Mouse (Mus musculus): Measurements from ENCODE around the gene Spout1.
"Not testable (repeated sequence)": the region's sequence is repeated elsewhere in the genome, so short reads cannot be mapped to it uniquely, and the experiment has no call there.

Gene Spout1

DNA sequence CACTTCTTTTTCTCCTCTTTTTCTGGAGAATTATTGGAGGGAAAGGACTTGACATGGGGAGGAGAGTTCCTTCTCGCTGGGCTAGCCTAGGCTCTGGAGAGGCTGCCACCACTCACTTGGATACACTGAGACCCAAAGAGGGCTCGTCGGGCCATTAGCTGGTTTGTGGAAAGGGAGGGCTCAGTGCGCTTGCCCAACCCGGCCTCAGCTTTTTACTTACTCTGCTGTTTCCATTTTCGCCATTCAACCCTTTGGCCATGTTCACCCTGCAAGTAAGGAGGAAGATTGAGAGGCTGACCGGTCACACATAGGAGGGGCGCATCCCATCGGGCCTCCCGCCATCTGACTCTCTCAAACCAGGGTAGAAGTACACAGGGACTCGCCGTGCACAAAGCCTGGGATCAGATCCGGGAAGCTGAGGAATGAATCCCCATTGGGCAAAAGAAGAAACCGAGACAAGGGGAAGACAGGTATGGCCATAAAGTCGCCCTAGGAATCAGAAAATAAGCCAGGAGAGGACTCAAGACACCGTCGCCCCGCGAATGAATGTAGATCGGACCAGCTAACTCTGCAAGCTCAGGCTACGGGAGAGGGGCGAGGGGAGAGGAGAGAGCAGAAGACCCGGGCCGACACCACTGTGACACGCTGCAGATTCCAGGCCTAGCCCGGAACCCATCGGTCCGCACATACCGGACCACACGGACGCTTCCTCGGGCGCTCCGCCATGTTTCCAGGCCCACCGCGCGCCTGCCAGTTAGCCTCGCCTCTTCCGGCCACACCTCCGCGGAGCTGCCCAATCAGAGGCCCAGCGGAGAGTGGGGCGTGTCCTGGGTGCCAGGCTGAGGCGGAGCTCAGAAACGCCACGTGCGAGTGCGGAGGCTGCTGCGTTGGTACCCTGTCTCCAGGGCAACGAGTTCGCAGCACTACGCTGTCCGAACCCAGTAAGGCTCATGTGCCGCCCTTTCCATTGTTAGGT lies at the start of gene Spout1:
Gene Spout1 (minus strand): TSS at position 760 of the 976 bp plus-strand sequence.
- peak; percentile 88 to 92 for DNase-seq

GRCm38 (mm10) chr2:30216293-30216692 lies 38.0 kb upstream of the Spout1 start:
- DNase-seq: no peak

- DNase-seq: no peak
Observed at GRCm38 (mm10) chr2:30215493-30215892, 37.2 kb upstream of the Spout1 start.

DNA sequence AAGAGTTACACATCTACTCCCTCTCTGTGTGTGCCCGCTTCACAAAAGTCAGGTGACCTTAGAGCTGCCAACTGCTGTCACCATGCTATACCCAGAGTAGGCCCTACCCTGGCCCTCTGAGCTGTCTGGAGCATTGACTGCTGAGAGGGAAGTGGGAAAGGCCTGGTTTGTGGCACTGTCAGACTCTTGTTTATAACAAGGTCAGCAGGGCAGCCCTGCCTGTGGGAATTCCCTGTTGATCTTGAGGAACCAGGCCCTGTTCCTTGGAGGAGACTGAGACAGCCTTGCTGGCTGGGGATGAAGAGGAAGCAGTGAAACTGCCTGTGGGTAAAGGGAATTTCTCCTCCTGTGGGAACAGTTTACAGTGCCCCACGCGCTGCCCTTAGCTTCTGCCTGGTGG lies 36.5 kb upstream of the Spout1 start:
- DNase-seq: no peak

DNA sequence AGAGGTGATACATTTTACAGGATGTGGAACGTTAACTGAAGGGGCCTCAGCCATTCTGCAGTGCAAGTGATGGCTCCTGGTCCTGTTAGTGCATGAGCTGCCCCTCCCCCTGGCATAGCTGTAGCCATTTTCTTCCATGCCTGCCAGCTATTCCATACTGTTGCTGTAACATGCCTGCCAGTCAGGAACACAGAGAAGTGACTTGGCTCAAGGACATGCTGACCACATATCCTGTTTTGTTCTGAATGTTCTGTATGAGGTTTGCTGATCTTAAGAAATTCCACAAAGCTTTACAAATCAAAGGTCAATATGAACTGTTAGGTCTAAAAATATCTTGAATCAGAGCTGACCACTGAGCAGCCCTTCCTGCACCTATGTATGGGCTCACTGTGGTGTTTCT lies 34.7 kb upstream of the Spout1 start:
- DNase-seq: no peak

DNA sequence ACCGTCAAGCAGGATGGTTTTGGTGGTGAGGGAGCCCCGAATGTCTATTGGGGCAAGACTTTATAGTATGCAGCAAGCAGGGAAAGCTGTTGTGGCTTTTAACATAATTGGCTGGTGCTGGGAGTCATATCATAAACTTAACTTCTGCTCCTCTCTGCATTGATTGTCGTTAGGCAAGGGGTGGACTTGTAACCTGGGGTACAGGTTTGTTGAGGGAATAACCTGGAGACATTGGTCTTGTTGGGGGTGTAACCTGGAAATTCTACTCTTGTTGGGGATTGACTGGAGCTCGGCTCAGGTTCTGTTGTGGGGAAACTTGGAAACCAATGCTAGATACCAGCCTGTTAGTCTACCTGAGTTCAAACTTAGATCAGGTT lies 33.9 kb upstream of the Spout1 start:
- DNase-seq: no peak

DNA sequence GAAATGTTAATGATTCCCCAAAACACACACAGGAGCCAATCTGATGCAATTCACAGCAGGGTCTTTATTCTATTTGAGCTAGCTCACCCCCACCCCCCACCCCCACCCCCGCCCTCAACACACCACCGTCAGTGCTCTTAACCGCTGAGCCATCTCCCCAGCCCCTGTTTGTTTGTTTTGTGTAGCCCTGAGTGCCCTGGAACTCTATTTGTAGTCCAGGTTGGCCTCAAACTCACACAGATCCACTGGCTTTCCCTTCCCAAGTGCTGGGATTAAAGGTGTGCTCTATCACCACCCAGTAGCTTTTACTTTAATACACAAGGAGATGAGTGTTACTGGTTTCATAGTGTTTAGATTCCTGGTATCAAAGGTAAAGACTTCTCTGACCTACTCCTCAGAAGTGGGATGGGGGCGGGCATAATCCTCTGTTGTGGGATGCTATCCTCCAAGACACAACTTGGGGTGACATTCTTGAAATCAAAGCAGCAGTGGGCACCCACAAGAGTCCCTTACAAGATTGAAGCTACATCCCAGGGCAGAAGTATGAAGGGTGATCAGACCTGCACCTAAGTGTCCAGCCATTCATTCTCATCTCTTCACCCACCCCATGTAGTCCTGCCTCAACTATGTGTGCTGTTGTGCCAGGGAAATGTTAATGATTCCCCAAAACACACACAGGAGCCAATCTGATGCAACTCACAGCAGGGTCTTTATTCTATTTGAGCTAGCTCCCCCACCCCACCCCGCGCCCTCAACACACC lies 33.3 kb upstream of the Spout1 start:
- no peak for DNase-seq

GRCm38 (mm10) chr2:30207886-30208285 lies 29.6 kb upstream of the Spout1 start:
- DNase-seq: no peak

- no peak for DNase-seq
Observed at GRCm38 (mm10) chr2:30207401-30207800, 29.1 kb upstream of the Spout1 start.

DNA sequence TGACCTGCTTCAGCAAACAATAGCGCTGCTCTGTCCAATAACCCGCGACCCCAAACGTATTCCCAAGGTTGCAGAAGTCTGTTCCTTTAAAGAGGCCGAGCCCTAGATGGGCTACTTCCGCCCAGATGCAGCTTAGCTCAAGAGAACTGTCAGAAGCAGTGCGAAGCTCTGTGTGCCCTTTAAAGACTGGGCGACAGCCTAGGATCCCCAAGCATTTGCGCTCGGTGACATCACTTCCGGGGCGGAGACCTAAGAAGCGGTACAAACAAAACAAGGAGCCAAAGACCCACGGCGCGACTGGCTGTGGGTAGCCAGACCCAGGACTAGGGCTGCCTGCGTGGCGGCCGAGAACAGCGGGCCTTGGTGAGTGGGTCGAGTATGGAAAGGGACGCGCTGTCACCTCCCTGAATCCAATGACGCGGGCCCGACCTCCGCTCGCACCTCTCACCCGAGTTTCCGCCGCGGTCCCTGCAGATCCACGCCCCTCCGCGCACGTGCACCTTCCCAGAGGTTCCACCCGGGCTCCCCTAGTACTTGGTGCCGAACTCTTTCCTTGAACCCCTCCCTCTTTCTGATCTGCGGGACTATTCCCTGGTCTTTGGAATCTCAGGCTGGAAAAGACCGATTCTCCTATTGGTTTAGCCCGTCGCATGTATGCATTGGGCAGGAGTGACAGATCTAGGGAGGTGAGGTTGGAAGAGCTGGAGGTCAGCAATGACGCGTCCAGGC lies 27.5 kb upstream of the Spout1 start, which contains the start of gene Kyat1:
Gene Kyat1 (minus strand): TSS at position 219 of the 729 bp plus-strand sequence.
- peak; percentile 84 to 94 for DNase-seq

GRCm38 (mm10) chr2:30205255-30205628 lies 27.0 kb upstream of the Spout1 start:
- DNase-seq: no peak

DNA sequence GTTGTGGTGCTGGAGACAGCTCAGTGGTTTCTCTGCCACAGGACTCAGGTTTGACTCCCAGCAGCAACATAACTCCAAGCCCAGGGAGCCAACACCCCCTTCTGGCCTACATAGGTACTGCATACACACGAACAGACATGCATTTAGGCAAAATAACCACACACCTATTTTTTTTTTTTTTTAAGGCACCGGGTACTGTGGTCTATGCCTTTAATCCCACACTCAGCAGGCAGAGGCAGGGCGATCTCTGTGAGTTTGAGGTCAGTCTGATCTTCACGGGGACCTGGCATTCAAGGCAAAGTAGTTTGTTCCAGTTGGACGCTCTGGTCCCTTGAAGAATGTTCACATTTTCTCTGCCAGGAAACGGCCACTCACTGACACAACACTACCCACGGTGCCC lies 25.2 kb upstream of the Spout1 start:
- peak in 1 of 2 experiments; percentile 10 for DNase-seq

DNA sequence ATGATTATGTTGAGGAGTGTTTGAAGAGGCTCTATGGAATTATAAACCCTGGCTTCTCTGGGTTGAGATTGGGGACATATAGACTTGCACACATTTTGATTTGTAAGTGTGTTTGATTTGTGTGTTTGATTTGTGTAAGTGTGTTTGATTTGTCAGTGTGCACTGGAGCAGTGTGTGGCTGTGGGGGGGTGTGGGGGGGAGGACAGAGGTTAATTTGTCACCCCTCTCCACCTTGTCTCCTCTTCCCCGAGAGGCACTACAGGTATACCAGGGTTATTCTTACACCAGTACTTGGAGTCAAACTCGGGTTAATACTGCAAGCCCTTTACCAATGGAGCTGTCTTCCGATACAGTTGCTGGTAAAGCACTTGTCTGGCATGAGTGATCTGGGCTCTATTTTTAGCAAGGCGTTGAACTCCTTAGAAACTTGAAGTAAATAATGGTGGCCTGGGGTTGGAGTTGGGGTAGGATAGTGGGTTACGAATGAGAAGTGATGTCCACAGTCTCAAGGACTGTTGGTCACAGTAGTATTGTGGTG lies 22.2 kb upstream of the Spout1 start:
- no peak for DNase-seq

DNA sequence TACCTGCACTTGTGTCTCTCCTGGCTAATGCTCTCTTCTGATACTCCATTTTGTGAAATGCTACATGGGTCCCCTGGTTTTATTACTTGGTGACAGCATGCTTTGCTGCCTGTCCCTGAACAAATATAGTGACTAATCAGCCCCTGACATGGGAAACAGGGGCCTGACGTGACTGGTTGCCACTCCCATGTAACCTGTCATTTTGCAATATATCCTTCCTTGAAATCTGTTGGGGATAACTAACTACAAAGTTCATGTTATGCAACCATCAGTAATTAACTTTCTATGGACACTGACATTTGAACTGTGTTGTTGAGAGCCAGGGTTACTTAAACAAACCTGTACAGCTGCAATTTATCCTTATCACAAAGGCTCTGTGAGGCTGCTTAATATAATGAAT lies 21.7 kb upstream of the Spout1 start:
- DNase-seq: no peak

DNA sequence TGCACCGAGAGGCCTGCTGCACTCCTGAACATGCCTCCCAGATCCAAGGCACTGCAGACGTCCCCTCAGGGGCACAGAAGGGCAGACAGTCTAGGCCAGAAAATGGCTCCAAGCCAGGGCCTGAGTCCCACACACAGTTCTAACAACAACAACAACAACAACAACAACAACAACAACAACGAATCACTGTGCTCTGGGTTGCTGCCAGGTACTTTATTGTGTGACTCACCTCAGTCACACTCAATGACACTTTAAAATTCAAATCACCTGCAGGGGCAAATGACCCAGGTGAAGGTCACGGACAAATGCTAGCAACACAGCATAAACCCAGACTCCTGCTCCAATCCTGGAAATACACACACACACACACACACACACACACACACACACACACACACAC lies 19.8 kb upstream of the Spout1 start:
- DNase-seq: no peak

GRCm38 (mm10) chr2:30194656-30195055 lies 16.4 kb upstream of the Spout1 start:
- no peak for DNase-seq

- DNase-seq: no peak
Observed at GRCm38 (mm10) chr2:30191790-30192580, 13.7 kb upstream of the Spout1 start.

DNA sequence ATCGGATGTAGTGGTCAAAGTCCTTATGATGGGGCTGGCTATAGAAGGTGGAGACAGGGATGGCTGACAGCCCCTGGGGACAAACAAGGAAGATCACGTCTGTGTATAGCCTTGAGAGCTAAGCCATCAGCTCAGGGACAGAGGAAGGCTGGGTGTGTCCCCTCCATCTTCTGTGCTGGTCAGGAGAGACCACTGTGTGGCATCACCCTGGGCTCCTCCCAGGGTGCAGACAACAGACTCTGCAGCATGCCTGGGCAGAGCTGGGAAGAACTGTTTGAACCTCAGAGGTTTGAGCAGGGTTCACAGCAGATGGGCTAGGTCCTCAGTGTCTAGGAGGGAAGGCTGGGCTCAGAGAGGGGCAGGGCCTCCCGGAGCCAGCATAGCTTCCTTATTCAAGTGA lies 7.4 kb upstream of the Spout1 start:
- DNase-seq: no peak

- DNase-seq: no peak
Observed at GRCm38 (mm10) chr2:30185276-30185675, 7.0 kb upstream of the Spout1 start.

GRCm38 (mm10) chr2:30183721-30184120 lies 5.5 kb upstream of the Spout1 start:
- DNase-seq: no peak

GRCm38 (mm10) chr2:30182424-30182823 lies 4.2 kb upstream of the Spout1 start:
- DNase-seq: no peak

DNA sequence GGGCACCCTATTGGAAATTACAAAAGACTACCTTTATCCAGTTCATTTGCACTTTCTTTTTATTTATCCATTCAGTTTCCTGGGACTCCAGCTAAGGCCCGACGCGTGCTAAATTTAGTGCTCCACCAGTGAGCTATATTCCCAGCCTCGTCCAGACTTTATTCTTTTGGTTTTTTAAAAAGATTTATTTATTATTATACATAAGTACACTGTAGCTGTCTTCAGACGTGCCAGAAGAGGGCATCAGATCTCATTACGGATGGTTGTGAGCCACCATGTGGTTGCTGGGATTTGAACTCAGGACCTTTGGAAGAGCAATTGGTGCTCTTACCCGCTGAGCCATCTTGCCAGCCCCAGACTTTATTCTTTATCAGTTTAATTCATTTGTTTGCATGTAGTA lies 452 bp upstream of the Spout1 start:
- not testable (repeated sequence) for DNase-seq
